Mouse (Mus musculus) adrenal gland, postnatal 36 days (tissue): Measurements from ENCODE around the gene Ccdc127. TPM values are rescaled to one million over a fixed set of nuclear protein-coding genes. Genes with fewer than 3 reads are reported as not detected.
A peak's percentile ranks its signal among the peaks of the same experiment; 100 is the strongest.

ENCODE experiments used
- DNase-seq, 2 experiments: peaks; one replicate each; pipeline ENCODE4 v3.0.0; 2021; ENCODE audit warnings: mixed read lengths in 1 of 2
- microRNA-seq: library from miRNA; unstranded; fragments of <30 nt; microRNA quantifications from one replicate; pipeline ENCODE4 v1.2.0, GENCODE M21; 2021
- total RNA-seq, 2 experiments: library from RNA; stranded (reverse); gene quantifications; 2 replicates each; pipeline ENCODE4 v1.2.3; 2021

Gene Ccdc127
- total RNA-seq, 2 experiments from 2014 or later, result 58.0 to 58.1 TPM

DNA sequence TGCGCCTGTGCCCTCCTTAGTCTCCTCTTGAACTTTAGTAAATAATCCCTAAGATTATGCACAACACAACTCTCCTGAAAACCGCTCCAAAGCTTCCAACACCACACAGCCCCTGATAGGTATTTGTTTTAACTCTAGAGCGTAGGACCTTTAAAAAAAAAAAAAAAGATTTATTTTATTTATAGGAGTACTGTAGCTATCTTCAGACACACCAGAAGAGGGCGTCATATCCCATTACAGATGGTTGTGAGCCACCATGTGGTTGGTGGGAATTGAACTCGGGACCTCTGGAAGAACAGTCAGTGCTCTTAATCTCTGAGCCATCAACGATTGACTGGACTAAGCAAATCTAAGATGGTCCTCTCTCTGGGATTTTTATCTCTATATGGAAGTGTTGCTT, 39.6 kb downstream of the Ccdc127 start:
- no peak for DNase-seq

DNA sequence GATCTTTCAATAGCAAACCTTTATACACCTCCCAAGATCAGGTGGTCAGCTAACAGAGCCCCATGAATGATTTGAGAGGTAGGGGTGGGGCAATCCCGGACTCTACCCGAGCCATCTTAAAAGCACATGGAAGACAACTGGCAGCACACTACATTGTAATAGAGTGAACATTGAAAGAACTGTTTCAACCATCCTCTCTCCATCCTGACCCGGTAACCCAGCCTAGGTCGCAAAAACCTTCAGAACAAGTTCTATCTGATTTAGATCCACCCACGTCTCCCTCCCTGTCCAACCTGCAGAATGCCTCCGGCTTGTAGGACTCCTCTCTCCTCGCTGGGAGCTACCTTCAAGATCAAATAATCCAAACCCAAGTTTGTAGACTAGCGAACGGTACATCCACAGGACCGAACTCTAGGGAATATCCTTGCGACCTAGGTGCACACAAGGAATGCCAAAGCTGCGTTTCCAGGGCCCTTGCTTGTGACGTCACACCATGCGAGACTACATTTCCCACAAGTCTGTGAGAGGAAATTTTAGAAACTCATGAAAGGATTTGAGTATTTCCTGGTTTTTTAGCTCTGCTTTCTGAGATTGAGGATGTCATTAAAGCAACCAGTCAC, 40.4 kb downstream of the Ccdc127 start, which contains the start of gene Zfp72:
Gene Zfp72, minus strand, starts transcription at position 466 of the 620 bp plus-strand sequence.
- DNase-seq, result peak; percentile 79 to 80

DNA sequence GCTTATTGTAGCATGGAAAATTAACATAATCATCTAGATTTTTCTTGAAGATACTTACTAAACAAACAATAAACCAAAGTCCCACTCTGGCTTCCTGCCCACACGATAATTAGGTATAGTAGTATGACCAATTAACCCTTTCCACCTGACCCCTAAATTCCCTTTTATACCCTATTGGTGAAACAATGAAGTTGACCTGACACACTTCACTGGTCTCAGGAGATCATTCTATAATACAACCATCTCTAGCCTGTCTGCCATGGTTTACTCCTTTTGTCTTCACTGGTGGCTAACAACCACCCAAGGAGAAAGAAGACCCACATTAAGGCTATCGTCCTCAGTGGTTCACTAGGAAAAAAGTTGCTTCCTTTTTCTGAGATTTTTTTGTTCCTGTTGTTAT, 41.0 kb downstream of the Ccdc127 start:
- DNase-seq, result no peak

DNA sequence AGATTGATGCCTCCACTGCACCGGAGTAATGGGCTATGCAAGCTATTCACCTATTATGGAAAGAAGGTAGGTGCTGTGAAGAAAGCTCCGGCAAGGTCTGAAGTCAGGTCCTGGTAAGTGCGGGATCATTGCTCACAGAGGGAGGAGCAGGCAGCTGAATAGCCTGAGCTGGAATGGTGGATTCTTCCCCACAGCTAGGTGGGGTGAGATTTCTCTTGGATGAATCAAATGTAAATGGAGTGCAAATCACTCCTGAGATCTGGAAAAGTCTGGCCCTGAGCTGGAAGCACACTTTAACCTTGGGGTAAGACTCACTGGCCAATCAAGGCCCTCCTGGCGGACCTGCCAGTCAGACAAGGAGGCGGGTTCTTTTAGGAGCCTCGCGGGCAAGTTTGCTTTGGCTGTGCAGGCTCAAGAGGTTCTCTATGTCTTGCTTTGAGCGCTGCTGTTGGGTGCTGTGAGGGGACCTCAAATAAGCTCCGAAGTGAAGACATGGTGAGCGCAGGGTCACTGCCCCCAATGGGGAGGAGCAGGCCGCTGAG, 49.3 kb downstream of the Ccdc127 start, which contains the start of gene Ftl1-ps1:
Gene Ftl1-ps1, plus strand, starts transcription at position 397 of the 542 bp plus-strand sequence.
- peak; percentile 73 to 76 for DNase-seq

Small RNA genes lying within 50 kb of the gene (microRNA-seq; reads per million reads assigned to microRNA genes)
- not detected for gene Mir692-3

Other genes starting within 250 kb of the Ccdc127 start
- gene Slc9a3, start 228.9 kb upstream of the Ccdc127 start, total RNA-seq, result under 1 TPM; 0.10 to 0.20 TPM
- gene Exoc3, start 141.6 kb upstream of the Ccdc127 start, total RNA-seq, result 10 to 100 TPM; 60.9 to 67.5 TPM
- 1 to 10 TPM in 1 of 2 experiments, under 1 TPM in 1; 0.89 to 1.3 TPM for gene Ahrr, start 58.0 kb upstream of the Ccdc127 start, total RNA-seq
- 100 to 1,000 TPM; 133 to 173 TPM for gene Pdcd6, start 32.7 kb upstream of the Ccdc127 start, total RNA-seq
- gene Sdha, start within 50 bp of the Ccdc127 start, total RNA-seq, result 100 to 1,000 TPM; 611 to 702 TPM
- under 1 TPM; 0.23 to 0.36 TPM for gene Lrrc14b, start 13.7 kb downstream of the Ccdc127 start, total RNA-seq
- 1 to 10 TPM; 2.5 to 3.8 TPM for gene Zfp72, start 40.5 kb downstream of the Ccdc127 start, total RNA-seq
- 1,000 to 10,000 TPM in 1 of 2 experiments, 100 to 1,000 TPM in 1; 827 to 1,288 TPM for gene Ftl1-ps1, start 49.4 kb downstream of the Ccdc127 start, total RNA-seq
- 10 to 100 TPM in 1 of 2 experiments, 1 to 10 TPM in 1; 9.0 to 11.2 TPM for gene Zfp825, start 143.7 kb downstream of the Ccdc127 start, total RNA-seq